Mouse (Mus musculus): ENCODE data around the gene Dusp3.

Gene Dusp3

GRCm38 (mm10) chr11:101986913-101987312 is at the start of gene Dusp3:
Dusp3 (minus strand) TSS chr11:101987013.
- DNase-seq (ENCODE audit: extremely low read depth, low read depth), result no peak

DNA sequence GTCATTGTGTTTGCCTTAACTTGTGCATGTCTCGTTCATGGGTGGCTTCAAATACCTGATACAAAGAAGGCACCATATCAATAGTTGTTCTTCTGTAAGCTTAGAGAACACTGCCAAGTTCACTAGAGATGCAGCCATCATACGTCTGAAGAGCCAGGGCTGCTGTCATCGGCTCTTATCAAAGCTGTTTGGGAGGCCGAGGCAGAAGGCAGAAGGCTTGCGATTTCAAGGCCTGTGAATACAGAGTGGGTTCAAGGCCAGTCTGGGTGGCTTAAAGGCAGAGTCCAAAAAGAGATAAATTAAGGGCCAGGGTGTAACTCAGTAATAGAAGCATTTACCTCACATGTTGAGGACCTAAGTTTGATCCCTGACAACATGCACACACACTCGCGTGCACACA is 49.5 kb upstream of the Dusp3 start:
- no peak for DNase-seq (ENCODE audit: extremely low read depth, low read depth)

GRCm38 (mm10) chr11:102035456-102035960 is 48.7 kb upstream of the Dusp3 start:
- no peak for DNase-seq (ENCODE audit: extremely low read depth, low read depth)

DNA sequence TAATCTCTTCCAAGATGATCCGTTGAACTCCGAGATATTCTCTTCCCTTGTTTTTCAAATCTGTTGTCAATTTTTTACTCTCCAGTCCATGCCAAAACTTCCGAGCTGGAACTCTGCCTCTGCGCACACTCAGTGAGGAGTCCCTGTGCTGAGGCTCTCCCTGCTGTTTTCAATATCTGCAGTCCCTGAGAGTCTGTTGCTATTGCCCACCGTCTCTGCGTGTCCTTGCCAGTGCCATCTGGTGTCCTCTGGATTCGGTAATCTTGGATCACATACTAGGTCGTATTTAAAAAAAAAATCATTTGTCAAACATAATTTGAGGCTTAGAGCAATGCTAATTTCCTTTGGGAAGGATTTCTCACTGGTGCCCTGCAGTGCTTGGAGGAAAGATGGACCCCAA is 48.1 kb upstream of the Dusp3 start:
- no peak for DNase-seq (ENCODE audit: extremely low read depth, low read depth)

- DNase-seq (ENCODE audit: extremely low read depth, low read depth), result no peak
Observed at GRCm38 (mm10) chr11:102033055-102033591, 46.3 kb upstream of the Dusp3 start.

DNA sequence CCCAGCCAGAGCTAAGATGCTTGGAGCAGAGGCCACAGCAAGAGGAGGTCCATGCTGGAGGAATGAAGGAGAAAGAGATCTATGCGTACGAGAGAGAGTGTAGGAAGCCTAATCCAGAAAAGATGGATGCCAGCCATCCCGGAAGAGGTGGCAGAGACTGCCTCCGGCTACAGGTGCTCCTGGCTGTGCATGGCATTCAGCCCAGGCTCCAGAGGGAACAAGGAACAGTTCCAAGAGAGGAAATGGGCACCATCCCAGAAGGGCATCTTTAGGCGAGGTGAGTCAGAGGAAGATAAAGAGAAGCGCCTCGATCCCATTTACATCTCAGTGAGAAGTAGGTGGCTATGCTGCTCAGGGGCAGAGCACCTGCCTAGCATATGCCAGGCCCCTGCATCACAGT is 44.3 kb upstream of the Dusp3 start:
- no peak for DNase-seq (ENCODE audit: extremely low read depth, low read depth)

DNA sequence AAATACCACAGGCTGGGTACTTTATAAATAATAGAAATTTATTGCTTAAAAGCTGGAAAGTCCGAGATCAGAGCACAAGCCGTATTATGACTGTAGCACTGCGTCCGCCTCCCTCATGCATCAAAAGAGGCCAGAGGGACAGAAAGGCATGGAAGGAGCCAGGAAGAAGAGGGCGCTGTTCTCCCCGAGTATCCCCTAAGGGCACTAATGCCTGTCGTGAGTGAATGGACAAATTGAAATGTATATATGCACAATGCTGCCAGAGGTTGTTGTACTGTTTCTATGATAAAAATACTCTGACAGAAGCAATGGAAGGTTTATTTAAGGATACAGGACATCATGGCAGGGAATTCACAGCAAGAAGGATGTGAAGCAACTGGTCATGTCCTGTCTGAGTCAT is 43.2 kb upstream of the Dusp3 start:
- no peak for DNase-seq (ENCODE audit: extremely low read depth, low read depth)

DNA sequence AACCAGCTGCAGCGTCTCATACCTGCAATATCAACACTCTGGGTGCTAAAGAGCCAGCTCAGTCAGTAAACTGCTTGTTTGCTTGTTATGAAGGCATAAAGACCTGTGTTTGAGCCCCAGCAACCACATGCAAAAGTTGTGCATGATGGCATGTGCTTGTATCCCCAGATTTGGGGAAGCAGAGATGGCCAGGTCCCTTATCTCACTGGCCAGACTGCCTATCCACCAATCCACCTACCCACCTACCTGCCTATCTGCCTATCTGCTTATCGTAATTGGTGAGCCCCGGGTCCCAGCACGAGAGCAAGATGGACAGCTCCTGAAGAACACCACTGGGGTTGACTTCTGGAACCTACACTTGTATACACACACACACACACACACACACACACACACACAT is 42.5 kb upstream of the Dusp3 start:
- peak; percentile 63 for DNase-seq (ENCODE audit: extremely low read depth, low read depth)

GRCm38 (mm10) chr11:102028087-102028816 is 41.4 kb upstream of the Dusp3 start, which contains the start of gene Mpp3:
Mpp3 (minus strand) TSS chr11:102028461.
- no peak for DNase-seq (ENCODE audit: extremely low read depth, low read depth)

- no peak for DNase-seq (ENCODE audit: extremely low read depth, low read depth)
Observed at GRCm38 (mm10) chr11:102027361-102028017, 40.7 kb upstream of the Dusp3 start.

GRCm38 (mm10) chr11:102026694-102027360 is 40.0 kb upstream of the Dusp3 start:
- no peak for DNase-seq (ENCODE audit: extremely low read depth, low read depth)

DNA sequence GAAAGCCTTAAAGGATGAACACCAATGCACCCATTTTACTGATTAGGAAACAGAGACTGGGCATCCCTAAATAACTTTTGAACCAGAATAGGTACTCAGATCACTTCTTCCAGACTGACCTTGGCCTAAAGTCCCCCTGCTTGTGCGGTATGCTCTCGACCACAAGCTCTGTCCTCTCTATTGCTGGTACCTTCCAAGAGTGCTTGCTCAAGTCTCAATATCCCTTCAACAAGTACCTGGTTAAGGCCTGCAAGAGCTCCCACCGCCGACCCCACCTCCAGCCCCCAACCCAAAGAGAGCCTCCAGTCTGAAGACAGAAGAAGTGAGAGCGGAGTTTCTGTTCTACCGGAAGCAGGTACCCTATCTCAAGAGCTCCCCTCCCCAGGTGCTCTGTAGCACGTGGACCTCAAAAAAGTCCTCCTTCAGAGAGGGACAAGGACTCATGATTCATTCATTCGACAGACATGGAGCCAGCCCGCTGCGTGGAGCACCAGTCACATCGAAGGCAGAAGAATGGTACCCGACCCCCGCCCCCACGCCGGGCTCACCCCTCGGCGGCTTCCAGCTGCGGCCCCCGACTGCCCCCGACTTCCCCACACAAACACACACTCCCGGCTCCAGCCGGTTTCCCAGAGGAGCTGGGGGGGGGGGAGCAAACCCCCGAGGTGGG is 39.3 kb upstream of the Dusp3 start:
- DNase-seq (ENCODE audit: extremely low read depth, low read depth), result no peak

DNA sequence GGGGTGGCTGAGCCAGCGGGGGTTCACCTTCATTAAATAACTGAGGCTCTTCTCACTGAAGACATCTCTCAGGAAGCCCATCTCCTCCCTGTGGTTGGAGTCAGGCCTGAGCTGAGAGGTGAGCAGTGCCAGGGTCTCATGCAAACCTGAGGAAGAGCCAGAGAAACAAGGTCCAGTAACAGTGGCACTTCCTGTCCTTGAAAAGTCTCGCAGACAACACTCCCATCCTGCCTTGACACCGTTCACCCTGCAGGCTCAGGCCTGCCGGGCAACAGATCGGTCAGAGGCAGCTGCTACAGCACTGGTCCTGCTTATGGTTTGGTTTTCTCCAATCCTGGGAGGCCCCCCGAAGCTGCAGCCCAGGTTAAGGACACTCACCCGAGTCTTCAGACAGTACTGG is 38.5 kb upstream of the Dusp3 start:
- DNase-seq (ENCODE audit: extremely low read depth, low read depth), result no peak

DNA sequence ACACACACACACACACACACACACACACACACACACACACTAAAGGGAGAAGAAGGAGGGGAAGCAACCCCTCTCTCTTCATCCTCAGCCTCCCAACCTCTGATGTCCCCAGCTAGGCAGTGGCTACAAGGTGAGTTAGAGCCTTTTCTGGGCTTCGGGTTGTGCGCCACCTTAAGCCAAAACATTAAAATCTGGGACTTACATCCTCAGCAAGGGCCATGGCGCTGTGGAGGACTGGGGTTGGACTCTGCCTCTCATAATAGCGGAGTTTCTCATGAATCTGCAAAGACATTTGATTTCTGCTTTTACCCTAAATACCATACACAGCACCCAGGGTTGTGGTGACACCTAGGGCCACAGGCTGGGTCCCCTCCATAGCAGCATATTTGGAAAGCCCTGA is 38.1 kb upstream of the Dusp3 start:
- DNase-seq (ENCODE audit: extremely low read depth, low read depth), result no peak

GRCm38 (mm10) chr11:102024084-102024758 is 37.4 kb upstream of the Dusp3 start:
- no peak for DNase-seq (ENCODE audit: extremely low read depth, low read depth)

- no peak for DNase-seq (ENCODE audit: extremely low read depth, low read depth)
Observed at GRCm38 (mm10) chr11:102023406-102023805, 36.6 kb upstream of the Dusp3 start.

- no peak for DNase-seq (ENCODE audit: extremely low read depth, low read depth)
Observed at GRCm38 (mm10) chr11:102021196-102021595, 34.4 kb upstream of the Dusp3 start.

- DNase-seq (ENCODE audit: extremely low read depth, low read depth), result no peak
Observed at GRCm38 (mm10) chr11:102019736-102020135, 32.9 kb upstream of the Dusp3 start.

DNA sequence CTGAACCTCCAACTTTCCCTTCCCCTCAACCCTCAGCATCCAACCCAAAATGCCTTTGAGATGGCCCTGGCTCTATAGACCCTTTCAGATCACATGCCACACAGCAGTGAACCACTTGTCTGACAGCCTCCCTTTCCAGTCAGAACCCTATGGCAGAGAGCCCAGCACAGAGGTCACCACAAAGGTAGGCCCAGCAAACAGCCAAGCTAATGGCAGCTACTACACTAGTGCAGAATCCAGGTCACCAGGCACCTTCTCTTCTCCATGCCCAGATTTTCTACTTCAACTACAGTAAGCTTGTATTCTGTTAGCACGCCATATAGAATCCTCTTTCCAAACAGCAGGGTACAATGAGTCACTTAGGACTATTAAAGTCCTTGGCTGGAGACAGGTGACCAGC is 29.3 kb upstream of the Dusp3 start:
- no peak for DNase-seq (ENCODE audit: extremely low read depth, low read depth)

GRCm38 (mm10) chr11:102015472-102015871 is 28.7 kb upstream of the Dusp3 start:
- DNase-seq (ENCODE audit: extremely low read depth, low read depth), result no peak

- no peak for DNase-seq (ENCODE audit: extremely low read depth, low read depth)
Observed at GRCm38 (mm10) chr11:102013201-102013600, 26.4 kb upstream of the Dusp3 start.

All from MEL-GATA-1-ER (cell line).